Mouse (Mus musculus) central nervous system, embryonic 11.5 days (tissue): ENCODE measurements around the gene Gm20661. TPM values are rescaled to one million over a fixed set of nuclear protein-coding genes. Genes with fewer than 3 reads are reported as not detected.

Experiments
- polyA plus RNA-seq: library from polyadenylated mRNA; depleted of rRNA; stranded (reverse); fragments of >200 nt; gene quantifications from 2 replicates; pipeline ENCODE4 v1.2.3, GENCODE M21; 2012; rRNA removed

Gene Gm20661
- polyA plus RNA-seq, result 1.9 and 5.9 TPM in 2 replicates

DNA sequence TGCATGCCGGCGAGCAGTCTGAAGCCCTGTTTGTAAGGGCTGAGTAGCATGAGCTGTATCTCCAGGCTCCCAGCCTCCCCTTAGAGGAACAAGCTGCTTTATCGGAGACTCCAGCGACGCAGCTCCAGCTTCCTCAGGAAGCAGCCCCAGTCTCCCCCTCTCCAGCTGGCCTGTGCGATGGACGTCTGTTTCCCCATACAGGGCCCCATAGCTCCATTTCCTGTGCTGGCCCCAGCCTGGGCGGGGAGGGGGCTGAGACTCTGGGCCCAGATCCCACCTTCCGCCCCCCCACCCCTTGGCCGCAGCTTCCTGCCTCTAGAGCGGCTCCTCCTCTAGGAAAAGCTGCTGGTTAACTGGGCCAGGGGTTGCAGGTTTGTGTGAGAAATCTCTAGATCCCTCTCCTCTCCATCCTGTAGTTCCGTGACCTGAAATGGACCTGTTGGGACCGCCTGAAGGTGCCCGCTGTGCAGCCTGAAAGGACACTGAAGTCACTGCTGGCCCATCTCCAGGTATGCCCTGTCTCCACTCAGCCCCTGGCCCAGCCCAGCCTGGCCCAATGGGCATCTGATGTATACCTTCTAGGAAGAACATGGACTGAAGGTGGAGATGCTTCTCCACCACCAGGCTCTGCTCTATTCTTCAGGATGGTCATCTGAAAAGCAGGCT, at the start of gene Gm20661:
Gene Gm20661, plus strand, starts transcription at position 378 of the 666 bp plus-strand sequence.

GRCm38 (mm10) chr9:107935374-107935773, 47.5 kb upstream of the Gm20661 start, which contains the start of gene Camkv:
Gene Camkv, plus strand, starts transcription at chr9:107935674.

DNA sequence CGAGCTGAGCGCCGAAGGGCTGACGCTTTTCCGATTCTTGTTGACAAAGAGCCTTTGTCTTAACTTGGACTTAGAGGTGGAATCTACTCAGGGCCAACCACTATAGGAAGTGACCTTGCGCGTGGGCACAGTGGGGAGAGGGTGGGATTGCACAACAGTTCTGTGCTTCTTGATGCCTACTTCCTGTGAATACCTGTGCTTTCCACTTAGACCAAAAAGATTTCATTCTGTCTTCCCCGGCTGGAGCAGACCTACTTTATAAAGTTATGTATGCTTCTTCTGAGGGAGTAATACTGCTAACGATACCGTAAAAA, 33.0 kb upstream of the Gm20661 start, which contains the start of gene Traip:
Gene Traip, plus strand, starts transcription at position 215 of the 314 bp plus-strand sequence.

GRCm38 (mm10) chr9:107975399-107976386, 7.2 kb upstream of the Gm20661 start, which contains the start of gene Uba7:
Gene Uba7, plus strand, starts transcription at chr9:107975505.

DNA sequence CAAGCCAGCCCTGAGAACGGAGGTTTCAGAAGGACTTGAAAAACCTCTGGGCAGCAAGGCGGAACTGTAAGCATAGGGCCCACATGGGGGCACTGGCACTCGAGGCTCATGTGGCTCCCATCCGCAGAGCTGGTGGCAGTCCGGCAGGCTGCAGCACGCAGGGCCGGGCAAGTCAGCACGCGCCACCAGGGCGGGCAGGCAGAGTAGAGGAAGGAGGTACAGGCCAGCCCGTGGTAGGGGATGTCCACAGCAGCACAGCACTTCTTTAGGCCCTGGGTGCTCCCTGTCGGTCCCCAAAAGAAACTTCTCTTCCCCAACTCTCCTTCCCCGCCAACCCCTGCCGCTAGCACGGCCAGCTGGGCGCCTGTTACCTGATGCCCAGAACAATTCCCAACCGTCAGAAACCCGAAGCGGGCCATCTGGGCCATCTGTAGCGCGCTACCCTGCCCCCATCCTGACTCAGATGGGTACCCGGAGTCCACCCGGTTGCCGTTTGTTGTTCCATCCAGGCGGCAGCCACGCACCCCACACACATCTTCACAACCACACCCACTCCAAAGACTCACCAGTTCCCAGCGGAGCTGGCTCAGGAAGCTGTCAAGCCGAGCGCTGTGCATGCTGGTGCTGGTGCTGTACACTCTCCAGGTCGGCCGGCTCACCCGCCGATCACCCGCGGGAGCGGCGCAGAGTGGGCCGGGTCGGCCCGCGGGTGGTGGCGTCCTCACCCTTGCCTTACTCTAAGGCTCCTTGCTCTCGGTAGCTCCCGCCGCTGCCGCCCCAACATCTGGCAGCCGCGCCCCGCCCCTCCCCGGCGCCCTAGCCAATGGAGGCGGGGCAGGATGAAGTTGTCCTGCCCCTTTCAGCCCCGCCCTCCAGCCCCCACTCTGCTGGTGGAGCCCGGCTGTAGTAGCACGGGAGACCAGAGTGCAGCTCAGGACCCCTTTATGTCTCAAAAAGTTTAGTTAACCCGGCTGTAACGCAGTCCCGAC, 2.6 kb downstream of the Gm20661 start, which contains the start of gene Inka1:
Gene Inka1, minus strand, starts transcription at position 749 of the 989 bp plus-strand sequence.

GRCm38 (mm10) chr9:107992197-107992596, 9.3 kb downstream of the Gm20661 start, which contains the start of gene Cdhr4:
Gene Cdhr4, plus strand, starts transcription at chr9:107992497.

DNA sequence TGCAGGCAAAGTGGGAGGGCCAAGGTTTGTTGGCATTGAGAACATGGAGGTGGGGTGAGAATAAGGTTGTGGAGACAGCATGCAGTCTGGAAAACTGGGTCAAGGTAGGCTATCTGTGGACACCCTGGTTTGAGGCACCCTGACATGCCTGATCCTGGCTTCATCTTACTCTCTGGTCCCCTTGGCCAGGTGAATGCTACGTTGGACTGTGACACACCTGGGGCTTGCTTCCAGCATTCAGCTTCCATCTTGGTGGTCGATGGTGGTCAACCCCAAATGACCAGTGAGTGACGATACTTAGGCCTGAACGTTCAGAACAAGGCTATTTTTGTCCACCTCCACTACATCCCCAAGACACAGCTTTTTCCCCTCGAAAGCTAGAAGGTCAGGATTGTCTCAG, 13.2 kb downstream of the Gm20661 start, which contains the start of gene Gm20662:
Gene Gm20662, plus strand, starts transcription at position 301 of the 400 bp plus-strand sequence.

DNA sequence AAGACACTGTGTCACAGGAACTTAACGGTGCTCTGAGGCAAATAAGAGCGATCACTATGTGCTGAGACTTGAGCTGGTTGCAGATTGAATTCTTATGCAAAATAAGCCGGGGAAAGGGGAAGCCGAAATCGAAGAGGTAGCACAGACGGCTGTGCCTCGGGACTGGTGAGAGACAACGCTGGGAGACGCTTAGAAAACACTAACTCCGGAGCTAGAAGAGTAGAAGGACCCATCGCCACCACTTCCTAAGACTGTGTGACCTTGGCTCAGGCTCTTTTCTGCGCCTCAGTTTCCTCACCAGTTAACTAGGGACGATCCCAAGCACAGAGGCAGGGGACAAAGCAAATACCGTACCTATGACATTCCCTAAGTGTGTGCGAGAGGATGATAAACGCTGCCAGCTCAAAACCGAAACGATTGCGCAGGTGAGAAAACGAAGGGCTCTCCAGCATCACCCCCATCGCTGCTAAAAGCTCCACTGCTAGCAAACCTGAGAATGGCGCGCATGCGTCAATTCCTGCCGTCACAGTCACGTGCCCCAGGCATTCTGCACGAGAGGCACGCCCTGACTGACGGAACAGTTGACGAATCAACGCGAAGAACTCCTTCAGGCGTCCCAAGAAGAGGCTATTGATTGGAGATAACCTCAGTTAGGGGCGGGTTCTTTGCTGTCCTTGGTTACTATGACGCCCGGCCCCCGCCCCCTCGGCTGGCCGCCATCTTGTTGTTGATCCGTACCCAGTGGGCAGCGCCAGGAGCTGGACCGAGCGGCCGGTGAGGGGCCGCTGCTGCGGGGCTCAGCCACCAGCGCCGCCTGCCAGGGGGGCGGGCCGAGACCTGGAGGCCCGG, 19.3 kb downstream of the Gm20661 start, which contains the start of gene Ip6k1:
Gene Ip6k1, plus strand, starts transcription at position 580 of the 849 bp plus-strand sequence.

Other genes starting within 250 kb of the Gm20661 start
- 180 and 206 TPM in 2 replicates for gene Rbm5, start 212.1 kb upstream of the Gm20661 start, polyA plus RNA-seq
- gene Rbm6, start 109.8 kb upstream of the Gm20661 start, polyA plus RNA-seq, result 98.8 and 117 TPM in 2 replicates
- gene Mon1a, start 94.9 kb upstream of the Gm20661 start, polyA plus RNA-seq, result 11.7 and 16.7 TPM in 2 replicates
- 2.6 and 5.0 TPM in 2 replicates for gene Mst1r, start 76.2 kb upstream of the Gm20661 start, polyA plus RNA-seq
- gene Actl11, start 54.6 kb upstream of the Gm20661 start, polyA plus RNA-seq, result not detected in 2 replicates
- gene Camkv, start 47.4 kb upstream of the Gm20661 start, polyA plus RNA-seq, result 11.2 and 14.5 TPM in 2 replicates
- gene Traip, start 32.9 kb upstream of the Gm20661 start, polyA plus RNA-seq, result 17.5 and 37.1 TPM in 2 replicates
- gene Uba7, start 7.6 kb upstream of the Gm20661 start, polyA plus RNA-seq, result 13.7 and 17.7 TPM in 2 replicates
- 31.0 and 53.6 TPM in 2 replicates for gene Inka1, start 2.8 kb downstream of the Gm20661 start, polyA plus RNA-seq
- gene Cdhr4, start 9.4 kb downstream of the Gm20661 start, polyA plus RNA-seq, result 9.7 and 21.1 TPM in 2 replicates
- 0.68 and 4.3 TPM in 2 replicates for gene Gm20662, start 13.3 kb downstream of the Gm20661 start, polyA plus RNA-seq
- gene Ip6k1, start 19.4 kb downstream of the Gm20661 start, polyA plus RNA-seq, result 70.0 and 86.6 TPM in 2 replicates
- gene Gmppb, start 66.2 kb downstream of the Gm20661 start, polyA plus RNA-seq, result 16.1 and 20.8 TPM in 2 replicates
- 1.9 and 2.9 TPM in 2 replicates for gene Amigo3, start 70.1 kb downstream of the Gm20661 start, polyA plus RNA-seq
- 0.83 and 0.87 TPM in 2 replicates for gene Mst1, start 97.4 kb downstream of the Gm20661 start, polyA plus RNA-seq
- gene Rnf123, start 100.3 kb downstream of the Gm20661 start, polyA plus RNA-seq, result 56.8 and 62.6 TPM in 2 replicates
- gene Apeh, start 111.5 kb downstream of the Gm20661 start, polyA plus RNA-seq, result 65.8 and 71.6 TPM in 2 replicates
- gene Bsn, start 207.3 kb downstream of the Gm20661 start, polyA plus RNA-seq, result 5.1 and 6.2 TPM in 2 replicates